Mouse (Mus musculus): Measurements from ENCODE around the gene Prdm11. TPM values are rescaled to one million over a fixed set of nuclear protein-coding genes. Genes with fewer than 3 reads are reported as not detected.

Gene Prdm11
- polyA plus RNA-seq (2016; fragmentation: Nextera tagmentation; extraction: Ambion mirVana): 1.5 and 1.7 TPM in 2 replicates

- Histone ChIP-seq H3K4me1 (peaks cover 51% of the 10 kb centered on the region), H3K27me3 (ENCODE audit: low read depth, poor library complexity, severe bottlenecking) (peaks cover 29% of the 10 kb centered on the region), H3K36me3 (no peaks in the 10 kb centered on the region), H3K27ac (replicated peaks) (peak within 1 kb of the TSS; percentile 97), H3K9me3 (replicated peaks) (no peaks in the 10 kb centered on the region), H3K4me3 (peak within 1 kb of the TSS; percentile 83)
- DNase-seq (ENCODE audit: low spot score): peak; percentile 73
- under 1% methylated on average over 90 of the region's 90 CpGs for WGBS
These were observed at the start of gene Prdm11 for GRCm38 (mm10) chr2:93045818-93046508. Gene Prdm11 (minus strand): TSS chr2:93046167.

GRCm38 (mm10) chr2:93092347-93092746 lies 46.4 kb upstream of the Prdm11 start:
- 84% methylated on average over 2 of the region's 2 CpGs for WGBS
- DNase-seq (ENCODE audit: low spot score): no peak
- Histone ChIP-seq H3K4me3 (no peak overlapping the region), H3K36me3 (no peaks in the 10 kb centered on the region), H3K9me3 (replicated peaks) (no peaks in the 10 kb centered on the region), H3K4me1 (peaks cover 24% of the 10 kb centered on the region), H3K27ac (replicated peaks) (peak overlapping the region; percentile 35), H3K27me3 (ENCODE audit: low read depth, poor library complexity, severe bottlenecking) (no peaks in the 10 kb centered on the region)

GRCm38 (mm10) chr2:93091679-93092078 lies 45.7 kb upstream of the Prdm11 start:
- Histone ChIP-seq H3K27me3 (ENCODE audit: low read depth, poor library complexity, severe bottlenecking) (no peaks in the 10 kb centered on the region), H3K4me1 (peaks cover 24% of the 10 kb centered on the region), H3K36me3 (no peaks in the 10 kb centered on the region), H3K4me3 (no peak overlapping the region), H3K27ac (replicated peaks) (peak overlapping the region; percentile 35), H3K9me3 (replicated peaks) (no peaks in the 10 kb centered on the region)
- 73% methylated on average over 2 of the region's 2 CpGs for WGBS
- DNase-seq (ENCODE audit: low spot score): no peak

- no peak overlapping the region for H3K27ac ChIP-seq (replicated peaks)
These were observed 43.6 kb upstream of the Prdm11 start for GRCm38 (mm10) chr2:93089379-93090089.

GRCm38 (mm10) chr2:93088006-93088405 lies 42.0 kb upstream of the Prdm11 start:
- Histone ChIP-seq H3K9me3 (replicated peaks) (no peaks in the 10 kb centered on the region), H3K27me3 (ENCODE audit: low read depth, poor library complexity, severe bottlenecking) (no peaks in the 10 kb centered on the region), H3K4me1 (peaks cover 25% of the 10 kb centered on the region), H3K4me3 (no peak overlapping the region), H3K27ac (replicated peaks) (no peak overlapping the region), H3K36me3 (no peaks in the 10 kb centered on the region)
- no peak for DNase-seq (ENCODE audit: low spot score)
- 88% methylated on average over 7 of the region's 7 CpGs for WGBS

More at GRCm38 (mm10) chr2:93089379-93090089, 43.6 kb upstream of the Prdm11 start:
- Histone ChIP-seq H3K4me3 (no peak overlapping the region), H3K4me1 (peaks cover 24% of the 10 kb centered on the region), H3K36me3 (no peaks in the 10 kb centered on the region), H3K9me3 (replicated peaks) (no peaks in the 10 kb centered on the region), H3K27me3 (ENCODE audit: low read depth, poor library complexity, severe bottlenecking) (no peaks in the 10 kb centered on the region)
- no peak for DNase-seq (ENCODE audit: low spot score)
- 82% methylated on average over 7 of the region's 7 CpGs for WGBS

- Histone ChIP-seq H3K4me1 (peaks cover 29% of the 10 kb centered on the region), H3K4me3 (no peak overlapping the region), H3K27me3 (ENCODE audit: low read depth, poor library complexity, severe bottlenecking) (no peaks in the 10 kb centered on the region), H3K9me3 (replicated peaks) (no peaks in the 10 kb centered on the region), H3K36me3 (no peaks in the 10 kb centered on the region), H3K27ac (replicated peaks) (0 out of 2 replicates have a peak overlapping the region, but pooled peaks have one; percentile 2)
- no peak for DNase-seq (ENCODE audit: low spot score)
- WGBS: 70% methylated on average over 8 of the region's 8 CpGs
These were observed 39.5 kb upstream of the Prdm11 start for GRCm38 (mm10) chr2:93085291-93086027.

GRCm38 (mm10) chr2:93084481-93084880 lies 38.5 kb upstream of the Prdm11 start:
- no peak overlapping the region for H3K4me3 ChIP-seq
- H3K27ac ChIP-seq (replicated peaks): no peak overlapping the region
- no peaks in the 10 kb centered on the region for H3K27me3 ChIP-seq (ENCODE audit: low read depth, poor library complexity, severe bottlenecking)
- 87% methylated on average over 5 of the region's 5 CpGs for WGBS
- no peak for DNase-seq (ENCODE audit: low spot score)
- peaks cover 22% of the 10 kb centered on the region for H3K4me1 ChIP-seq
- H3K9me3 ChIP-seq (replicated peaks): no peaks in the 10 kb centered on the region
- no peaks in the 10 kb centered on the region for H3K36me3 ChIP-seq

- no peak overlapping the region for H3K4me3 ChIP-seq
- no peak overlapping the region for H3K27ac ChIP-seq (replicated peaks)
- 66% methylated on average over 4 of the region's 4 CpGs for WGBS
These were observed 37.4 kb upstream of the Prdm11 start for GRCm38 (mm10) chr2:93083317-93083716.

GRCm38 (mm10) chr2:93082846-93083245 lies 36.9 kb upstream of the Prdm11 start:
- Histone ChIP-seq H3K27me3 (ENCODE audit: low read depth, poor library complexity, severe bottlenecking) (no peaks in the 10 kb centered on the region), H3K27ac (replicated peaks) (peak overlapping the region; percentile 14; the same call in 1 of the 2 replicates), H3K4me1 (peaks cover 22% of the 10 kb centered on the region), H3K4me3 (no peak overlapping the region), H3K9me3 (replicated peaks) (no peaks in the 10 kb centered on the region), H3K36me3 (no peaks in the 10 kb centered on the region)
- 64% methylated on average over 3 of the region's 3 CpGs for WGBS
- no peak for DNase-seq (ENCODE audit: low spot score)

More at GRCm38 (mm10) chr2:93083317-93083716, 37.4 kb upstream of the Prdm11 start:
- peaks cover 22% of the 10 kb centered on the region for H3K4me1 ChIP-seq
- DNase-seq (ENCODE audit: low spot score): no peak
- no peaks in the 10 kb centered on the region for H3K27me3 ChIP-seq (ENCODE audit: low read depth, poor library complexity, severe bottlenecking)
- H3K9me3 ChIP-seq (replicated peaks): no peaks in the 10 kb centered on the region
- H3K36me3 ChIP-seq: no peaks in the 10 kb centered on the region

- H3K4me1 ChIP-seq: peaks cover 29% of the 10 kb centered on the region
- no peak overlapping the region for H3K4me3 ChIP-seq
- H3K36me3 ChIP-seq: no peaks in the 10 kb centered on the region
- no peak overlapping the region for H3K27ac ChIP-seq (replicated peaks)
- WGBS: 66% methylated on average over 5 of the region's 5 CpGs
- H3K9me3 ChIP-seq (replicated peaks): no peaks in the 10 kb centered on the region
- no peak for DNase-seq (ENCODE audit: low spot score)
- H3K27me3 ChIP-seq (ENCODE audit: low read depth, poor library complexity, severe bottlenecking): no peaks in the 10 kb centered on the region
These were observed 35.1 kb upstream of the Prdm11 start for GRCm38 (mm10) chr2:93080871-93081608.

- WGBS: 79% methylated on average over 4 of the region's 4 CpGs
These were observed 33.4 kb upstream of the Prdm11 start for GRCm38 (mm10) chr2:93079394-93079793.

GRCm38 (mm10) chr2:93076578-93076955 lies 30.6 kb upstream of the Prdm11 start:
- Histone ChIP-seq H3K36me3 (no peaks in the 10 kb centered on the region), H3K4me1 (peaks cover 25% of the 10 kb centered on the region), H3K4me3 (no peak overlapping the region), H3K27ac (replicated peaks) (peak overlapping the region; percentile 65), H3K27me3 (ENCODE audit: low read depth, poor library complexity, severe bottlenecking) (0 out of 2 replicates have a peak, but pooled peaks cover 5% of the 10 kb centered on the region), H3K9me3 (replicated peaks) (no peaks in the 10 kb centered on the region)
- no peak for DNase-seq (ENCODE audit: low spot score)
- 78% methylated on average over 6 of the region's 6 CpGs for WGBS

More at GRCm38 (mm10) chr2:93079394-93079793, 33.4 kb upstream of the Prdm11 start:
- H3K36me3 ChIP-seq: no peaks in the 10 kb centered on the region
- no peaks in the 10 kb centered on the region for H3K9me3 ChIP-seq (replicated peaks)
- DNase-seq (ENCODE audit: low spot score): no peak
- 0 out of 2 replicates have a peak, but pooled peaks cover 5% of the 10 kb centered on the region for H3K27me3 ChIP-seq (ENCODE audit: low read depth, poor library complexity, severe bottlenecking)
- H3K27ac ChIP-seq (replicated peaks): no peak overlapping the region
- peaks cover 34% of the 10 kb centered on the region for H3K4me1 ChIP-seq
- H3K4me3 ChIP-seq: no peak overlapping the region
